Mouse (Mus musculus) ES-E14 (cell line): ENCODE results near the gene Myo6.

ENCODE experiments used
- HCFC1 ChIP-seq: IDR thresholded peaks from 2 replicates; pipeline ENCODE4 v1.6.1; 2012; ENCODE audit warnings: low read length, inconsistent platforms, borderline replicate concordance; ENCODE audit not compliant: insufficient read depth
- MAFK ChIP-seq: IDR thresholded peaks from 2 replicates; pipeline ENCODE4 v1.6.1; 2014; ENCODE audit warnings: mild to moderate bottlenecking, low read depth, low read length, inconsistent platforms; ENCODE audit not compliant: insufficient read depth
- ZNF384 ChIP-seq: IDR thresholded peaks from 2 replicates; pipeline ENCODE4 v1.6.1; 2012; ENCODE audit warnings: low read depth, low read length, inconsistent platforms

- TF ChIP-seq ZNF384 (no peak), MAFK (no peak), HCFC1 (no peak)
Measured at GRCm38 (mm10) chr9:80269596-80269995, 104.8 kb downstream of the Myo6 start.
